Mouse (Mus musculus) embryonic fibroblast, embryonic 13.5 days (primary cell): ENCODE measurements around the gene Slc38a11.

ENCODE experiments used
- CTCF ChIP-seq: IDR thresholded peaks from 2 replicates; pipeline ENCODE4 v1.5.1; 2011; ENCODE audit warnings: mild to moderate bottlenecking, control low read depth, low read length, moderate library complexity, borderline replicate concordance; ENCODE audit not compliant: insufficient read depth
- POLR2A ChIP-seq: IDR thresholded peaks from 2 replicates; pipeline ENCODE4 v1.6.1; 2011; ENCODE audit warnings: low read depth, mild to moderate bottlenecking, control low read depth, low read length, moderate library complexity

GRCm38 (mm10) chr2:65275443-65276061, 88.3 kb downstream of the Slc38a11 start:
- TF ChIP-seq POLR2A (no peak), CTCF (no peak)
